Mouse (Mus musculus): ENCODE data around the gene Cobll1. TPM values are rescaled to one million over a fixed set of nuclear protein-coding genes. Genes with fewer than 3 reads are reported as not detected.
A peak's percentile ranks its signal among the peaks of the same experiment; 100 is the strongest.

The Cobll1 gene
- polyA plus RNA-seq, 1 experiment from 2014 or later, result 9.2 TPM

- Histone ChIP-seq H3K4me2 (no peak overlapping the region), H3K4me3 (no peak overlapping the region), H3K9me3 (no peaks in the 10 kb centered on the region), H3K4me1 (no peaks in the 10 kb centered on the region), H3K27me3 (no peaks in the 10 kb centered on the region), H3K27ac (no peak overlapping the region), H3K36me3 (no peaks in the 10 kb centered on the region), H3K9ac (no peak overlapping the region)
- ATAC-seq (ENCODE audit: borderline replicate concordance, extremely low read depth, low FRiP score, low TSS enrichment), result no peak
- 90% methylated on average over 5 of the region's 5 CpGs for WGBS
These were observed 68.9 kb downstream of the Cobll1 start for GRCm38 (mm10) chr2:65170256-65170655.

- Histone ChIP-seq H3K27me3 (no peaks in the 10 kb centered on the region), H3K27ac (no peak overlapping the region), H3K9me3 (no peaks in the 10 kb centered on the region), H3K4me1 (no peaks in the 10 kb centered on the region), H3K9ac (no peak overlapping the region), H3K4me3 (no peak overlapping the region), H3K4me2 (no peak overlapping the region), H3K36me3 (no peaks in the 10 kb centered on the region)
- WGBS, result 58% methylated on average over 4 of the region's 4 CpGs
- ATAC-seq (ENCODE audit: borderline replicate concordance, extremely low read depth, low FRiP score, low TSS enrichment), result no peak
These were observed 75.2 kb downstream of the Cobll1 start for GRCm38 (mm10) chr2:65163990-65164389.

DNA sequence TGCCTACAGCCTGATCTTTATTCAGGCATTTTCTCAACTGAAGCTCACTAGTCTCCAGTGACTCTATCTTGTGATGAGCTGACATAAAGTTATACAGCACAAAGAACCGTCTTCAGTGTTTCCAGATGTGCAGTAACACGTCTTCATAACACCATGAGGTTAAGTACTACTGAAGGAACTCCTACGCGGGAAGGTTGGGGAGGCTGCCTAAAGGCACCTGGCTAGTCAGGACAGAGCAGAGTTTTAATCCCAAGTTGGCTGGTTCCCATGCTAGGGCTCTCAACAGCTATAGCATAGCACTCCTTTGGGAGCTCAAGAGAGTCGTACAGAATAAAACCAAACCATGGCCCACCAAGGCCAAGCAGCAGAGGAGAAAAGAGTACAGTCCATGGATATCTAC lies 76.6 kb downstream of the Cobll1 start:
- H3K27me3 ChIP-seq, result no peaks in the 10 kb centered on the region
- no peaks in the 10 kb centered on the region for H3K36me3 ChIP-seq
- no peak overlapping the region for H3K27ac ChIP-seq
- no peak overlapping the region for H3K4me3 ChIP-seq
- no peak overlapping the region for H3K9ac ChIP-seq
- ATAC-seq (ENCODE audit: borderline replicate concordance, extremely low read depth, low FRiP score, low TSS enrichment), result no peak
- WGBS, result 85% methylated on average over 5 of the region's 5 CpGs
- H3K4me2 ChIP-seq, result no peak overlapping the region
- no peaks in the 10 kb centered on the region for H3K4me1 ChIP-seq
- H3K9me3 ChIP-seq, result no peaks in the 10 kb centered on the region

DNA sequence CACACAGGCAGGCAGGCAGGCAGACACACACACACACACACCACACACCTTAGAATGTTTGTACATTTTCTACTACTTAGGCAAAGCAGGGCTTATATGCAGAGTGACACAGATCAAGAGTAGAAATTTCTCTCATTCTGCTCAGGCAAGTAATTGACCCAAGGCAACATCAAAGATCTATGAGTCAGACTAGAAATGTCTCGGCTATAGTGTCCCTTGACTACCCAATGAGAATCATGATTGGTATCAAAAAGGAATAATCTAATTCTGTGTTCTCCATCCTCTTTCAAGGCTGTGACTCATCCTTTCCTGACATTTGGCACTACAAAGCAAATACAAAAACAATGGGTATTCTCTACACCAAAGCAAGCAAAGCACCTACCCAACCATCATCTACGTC lies 77.5 kb downstream of the Cobll1 start:
- Histone ChIP-seq H3K4me3 (no peak overlapping the region), H3K4me1 (no peaks in the 10 kb centered on the region), H3K9ac (no peak overlapping the region), H3K27me3 (no peaks in the 10 kb centered on the region), H3K36me3 (no peaks in the 10 kb centered on the region), H3K9me3 (no peaks in the 10 kb centered on the region), H3K27ac (no peak overlapping the region), H3K4me2 (no peak overlapping the region)
- ATAC-seq (ENCODE audit: borderline replicate concordance, extremely low read depth, low FRiP score, low TSS enrichment), result no peak
- 81% methylated on average over 2 of the region's 2 CpGs for WGBS

GRCm38 (mm10) chr2:65157981-65158651 lies 81.1 kb downstream of the Cobll1 start:
- Histone ChIP-seq H3K9ac (no peak overlapping the region), H3K27me3 (no peaks in the 10 kb centered on the region), H3K4me3 (no peak overlapping the region), H3K9me3 (no peaks in the 10 kb centered on the region), H3K4me1 (no peaks in the 10 kb centered on the region), H3K27ac (no peak overlapping the region), H3K4me2 (no peak overlapping the region), H3K36me3 (no peaks in the 10 kb centered on the region)
- WGBS, result 72% methylated on average over 5 of the region's 5 CpGs
- ATAC-seq (ENCODE audit: borderline replicate concordance, extremely low read depth, low FRiP score, low TSS enrichment), result no peak

GRCm38 (mm10) chr2:65157325-65157724 lies 81.9 kb downstream of the Cobll1 start:
- no peak overlapping the region for H3K4me3 ChIP-seq
- no peak overlapping the region for H3K4me2 ChIP-seq
- H3K9ac ChIP-seq, result no peak overlapping the region
- WGBS, result 79% methylated on average over 2 of the region's 2 CpGs
- H3K4me1 ChIP-seq, result no peaks in the 10 kb centered on the region
- no peak for ATAC-seq (ENCODE audit: borderline replicate concordance, extremely low read depth, low FRiP score, low TSS enrichment)
- H3K9me3 ChIP-seq, result no peaks in the 10 kb centered on the region
- no peaks in the 10 kb centered on the region for H3K27me3 ChIP-seq
- H3K27ac ChIP-seq, result no peak overlapping the region
- H3K36me3 ChIP-seq, result no peaks in the 10 kb centered on the region

GRCm38 (mm10) chr2:65148928-65149327 lies 90.3 kb downstream of the Cobll1 start:
- H3K27ac ChIP-seq, result no peak overlapping the region
- ATAC-seq (ENCODE audit: borderline replicate concordance, extremely low read depth, low FRiP score, low TSS enrichment), result no peak
- no peaks in the 10 kb centered on the region for H3K9me3 ChIP-seq
- H3K36me3 ChIP-seq, result no peaks in the 10 kb centered on the region
- H3K4me2 ChIP-seq, result no peak overlapping the region
- H3K9ac ChIP-seq, result no peak overlapping the region
- no peaks in the 10 kb centered on the region for H3K27me3 ChIP-seq
- WGBS, result 84% methylated on average over 6 of the region's 6 CpGs
- H3K4me1 ChIP-seq, result no peaks in the 10 kb centered on the region
- no peak overlapping the region for H3K4me3 ChIP-seq

- Histone ChIP-seq H3K9ac (no peak overlapping the region), H3K27me3 (no peaks in the 10 kb centered on the region), H3K36me3 (no peaks in the 10 kb centered on the region), H3K27ac (no peak overlapping the region), H3K4me2 (no peak overlapping the region), H3K4me3 (no peak overlapping the region), H3K4me1 (no peaks in the 10 kb centered on the region), H3K9me3 (no peaks in the 10 kb centered on the region)
- 54% methylated on average over 1 of the region's 1 CpGs for WGBS
- ATAC-seq (ENCODE audit: borderline replicate concordance, extremely low read depth, low FRiP score, low TSS enrichment), result no peak
These were observed 91.8 kb downstream of the Cobll1 start for GRCm38 (mm10) chr2:65147431-65147830.

DNA sequence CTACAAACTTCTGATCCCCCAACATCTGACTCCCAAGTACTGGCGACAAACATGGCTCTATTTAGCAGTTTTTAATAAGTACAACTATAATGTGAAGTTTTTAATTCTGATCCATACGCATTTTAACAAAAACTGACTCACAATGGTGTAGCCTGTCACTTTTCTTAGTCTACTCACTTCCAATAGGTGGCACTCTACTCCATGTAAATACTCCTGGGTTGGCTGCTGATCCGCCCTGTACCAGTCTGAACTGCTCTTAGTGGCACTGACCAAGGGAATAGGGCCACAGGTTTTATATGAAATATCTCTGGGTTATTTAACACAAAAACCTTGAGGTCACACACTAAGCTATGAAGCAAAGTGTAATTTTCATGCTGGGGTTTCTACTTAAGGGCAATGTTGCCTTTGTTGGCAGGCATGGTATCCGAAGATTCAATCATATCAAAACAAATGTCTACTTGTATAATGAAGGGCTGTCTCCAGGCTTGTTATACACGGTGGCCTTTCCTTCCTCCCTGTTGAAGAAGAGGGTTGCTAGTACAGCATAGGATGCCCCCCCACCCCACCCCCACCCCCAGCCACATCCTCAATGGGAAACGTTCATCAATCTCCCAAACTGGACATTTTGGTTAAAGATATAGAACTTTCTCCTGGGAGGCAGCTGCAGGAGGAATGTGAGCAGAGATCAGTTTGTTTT lies 93.6 kb downstream of the Cobll1 start:
- no peak overlapping the region for H3K4me3 ChIP-seq
- peaks cover under 1% of the 10 kb centered on the region; the same call in 1 of the 2 replicates for H3K4me1 ChIP-seq
- H3K4me2 ChIP-seq, result no peak overlapping the region
- H3K9me3 ChIP-seq, result no peaks in the 10 kb centered on the region
- peak; percentile 62; the same call in 1 of the 2 replicates for ATAC-seq (ENCODE audit: borderline replicate concordance, extremely low read depth, low FRiP score, low TSS enrichment)
- WGBS, result 51% methylated on average over 6 of the region's 6 CpGs
- H3K27ac ChIP-seq, result no peak overlapping the region
- H3K27me3 ChIP-seq, result no peaks in the 10 kb centered on the region
- H3K36me3 ChIP-seq, result no peaks in the 10 kb centered on the region
- H3K9ac ChIP-seq, result no peak overlapping the region

GRCm38 (mm10) chr2:65141093-65141661 lies 98.0 kb downstream of the Cobll1 start:
- WGBS, result 61% methylated on average over 4 of the region's 4 CpGs
- Histone ChIP-seq H3K9me3 (no peaks in the 10 kb centered on the region), H3K4me3 (no peak overlapping the region), H3K4me2 (no peak overlapping the region), H3K36me3 (no peaks in the 10 kb centered on the region), H3K27ac (no peak overlapping the region), H3K4me1 (peaks cover 20% of the 10 kb centered on the region), H3K9ac (no peak overlapping the region), H3K27me3 (no peaks in the 10 kb centered on the region)
- ATAC-seq (ENCODE audit: borderline replicate concordance, extremely low read depth, low FRiP score, low TSS enrichment), result no peak

DNA sequence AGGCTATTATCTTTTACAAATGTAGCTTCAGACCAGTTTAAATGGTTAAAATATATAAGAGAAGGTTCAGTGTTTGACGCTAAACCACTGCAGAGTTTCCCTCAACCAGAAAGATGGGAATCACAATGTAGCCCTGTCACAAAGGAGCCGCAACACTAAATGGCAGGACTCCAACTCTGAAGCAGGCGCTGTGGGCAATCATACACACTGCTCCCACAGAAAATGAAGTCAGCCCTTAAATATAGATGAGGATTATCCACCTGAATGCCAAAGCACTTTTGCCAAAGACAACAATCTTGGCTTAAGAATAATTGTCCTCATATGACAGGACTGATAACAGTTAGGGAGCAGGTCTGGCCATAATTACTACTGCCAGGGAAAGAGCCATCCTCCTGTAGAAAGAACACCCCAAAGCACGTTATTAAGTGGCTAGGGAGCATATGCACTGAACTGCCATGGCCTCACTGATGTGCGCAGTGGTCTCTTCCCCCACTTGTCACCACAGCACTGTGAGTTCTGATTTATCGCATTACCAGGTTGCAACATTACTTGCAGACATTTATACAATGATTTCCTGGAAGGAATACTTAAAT lies 98.8 kb downstream of the Cobll1 start:
- Histone ChIP-seq H3K9ac (no peak overlapping the region), H3K36me3 (no peaks in the 10 kb centered on the region), H3K4me3 (no peak overlapping the region), H3K4me2 (no peak overlapping the region), H3K9me3 (no peaks in the 10 kb centered on the region), H3K27me3 (no peaks in the 10 kb centered on the region), H3K27ac (peak overlapping the region; percentile 55; the same call in 1 of the 2 replicates), H3K4me1 (peaks cover 20% of the 10 kb centered on the region)
- 41% methylated on average over 6 of the region's 6 CpGs for WGBS
- ATAC-seq (ENCODE audit: borderline replicate concordance, extremely low read depth, low FRiP score, low TSS enrichment), result peak; percentile 60; the same call in 1 of the 2 replicates

All from lung, embryonic 15.5 days (tissue).